Mouse (Mus musculus): ENCODE data around the gene Gm20388.
"Not testable (repeated sequence)": the region's sequence is repeated elsewhere in the genome, so short reads cannot be mapped to it uniquely, and the experiment has no call there.

The Gm20388 gene

DNA sequence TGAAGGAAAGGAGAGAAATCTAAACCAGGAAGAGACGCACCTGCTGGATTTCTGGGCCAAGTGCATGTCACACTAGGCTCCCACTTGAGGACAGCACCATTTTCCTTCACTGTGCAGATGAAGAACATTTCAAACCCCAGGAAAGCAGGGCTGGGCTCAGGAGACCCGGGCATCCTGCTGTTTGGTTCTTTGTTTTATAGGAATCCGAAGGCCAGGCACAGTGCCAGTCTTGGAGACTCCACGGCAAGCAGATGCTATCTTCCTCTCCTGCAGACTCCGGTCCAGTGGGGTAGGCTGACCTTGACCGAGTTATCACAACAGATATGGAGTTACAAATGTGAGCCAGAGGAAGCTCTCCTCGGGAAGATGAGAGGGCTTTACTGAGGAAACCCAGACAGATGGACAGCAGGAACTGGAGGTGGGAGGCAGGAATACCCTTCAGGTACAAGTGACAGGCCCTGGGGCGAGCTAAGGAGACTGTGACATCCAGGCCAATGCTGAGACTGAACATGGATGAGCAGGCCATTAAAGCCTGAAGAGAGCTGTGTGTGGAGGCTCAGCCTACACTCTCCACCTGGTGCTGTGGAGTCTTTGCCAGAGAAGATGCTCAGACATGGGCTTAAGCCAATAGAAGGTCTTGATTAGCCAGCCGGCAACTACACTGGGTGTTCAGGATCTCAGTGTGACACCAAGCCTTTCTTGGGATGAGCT lies 4231.2 kb downstream of the Gm20388 start:
- intact Hi-C loops (cut with DNase I): no loop called here

DNA sequence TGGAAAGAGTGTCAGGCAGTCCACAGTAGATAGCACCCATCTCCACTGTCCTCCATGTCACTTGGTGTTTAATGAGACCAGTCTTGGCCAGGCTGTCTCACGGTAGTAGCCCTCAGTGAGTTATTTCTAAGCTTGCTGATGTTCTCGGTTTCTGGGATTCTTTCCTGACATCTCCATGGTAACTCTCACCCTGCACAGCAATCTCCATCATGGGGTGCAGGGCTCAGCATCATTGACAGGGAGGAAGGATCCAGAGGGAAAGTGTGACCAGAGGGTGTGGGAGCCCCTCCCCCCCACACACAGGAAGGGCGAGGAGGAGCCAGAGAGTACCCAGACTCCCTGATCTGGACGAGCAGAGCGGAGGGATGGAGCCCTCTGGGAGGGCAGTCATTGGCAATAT lies 4232.4 kb downstream of the Gm20388 start:
- intact Hi-C loops (cut with DNase I): no loop called here

DNA sequence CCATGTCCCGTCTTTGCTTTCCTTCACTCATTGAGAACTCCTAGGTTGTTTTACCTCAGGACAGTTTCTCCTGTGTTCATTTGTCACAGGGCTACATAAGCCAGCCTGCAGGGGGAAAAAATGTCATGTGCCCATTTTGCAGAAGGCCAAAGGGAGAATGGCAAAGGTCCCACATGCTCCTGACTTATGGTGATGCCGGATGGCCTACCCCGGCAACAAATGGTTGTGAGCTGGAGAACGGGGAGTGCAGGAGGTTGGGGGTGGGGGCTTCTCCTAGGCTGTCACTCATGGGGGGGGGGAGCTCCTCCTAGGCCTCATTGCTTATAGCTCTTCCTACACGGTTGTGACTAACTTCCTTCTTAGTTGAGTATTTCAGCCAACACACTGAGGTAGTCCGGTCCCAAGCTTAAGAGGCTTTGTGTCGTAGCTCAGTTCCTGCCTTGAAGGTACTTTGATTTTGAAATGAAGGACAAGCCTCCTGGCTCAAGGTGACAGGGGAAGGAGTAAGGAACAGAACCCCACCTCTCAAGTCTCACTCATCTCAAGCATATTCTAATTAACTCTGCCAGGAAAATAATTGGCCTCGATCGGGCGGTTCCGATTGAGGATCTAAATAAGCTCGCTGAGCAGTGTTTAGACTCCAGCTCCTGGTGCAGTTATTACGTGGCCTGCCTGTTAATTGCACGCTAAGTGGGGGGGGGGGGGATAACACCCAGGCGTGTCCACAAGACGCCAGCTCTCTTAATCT lies 4233.4 kb downstream of the Gm20388 start:
- intact Hi-C loops (cut with DNase I): no loop called here

DNA sequence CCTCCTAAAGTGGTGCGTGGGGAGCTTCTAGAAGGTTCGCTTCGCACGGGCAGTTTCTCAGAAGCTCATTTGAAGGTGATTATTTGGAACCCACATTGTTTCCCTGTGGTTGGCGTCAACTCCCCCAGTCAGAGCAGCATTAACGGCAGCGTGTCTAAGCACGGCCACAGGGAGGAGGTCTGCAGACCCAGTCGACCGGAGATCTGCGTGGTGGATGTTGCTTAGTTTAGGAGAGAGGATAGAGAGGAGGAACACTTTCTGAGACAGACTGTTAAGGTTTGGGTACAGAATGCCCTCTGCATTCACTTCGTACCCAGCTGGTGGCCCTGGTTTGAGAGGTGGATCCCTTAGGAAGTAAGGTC lies 4234.0 kb downstream of the Gm20388 start:
- intact Hi-C loops (cut with DNase I): no loop called here

DNA sequence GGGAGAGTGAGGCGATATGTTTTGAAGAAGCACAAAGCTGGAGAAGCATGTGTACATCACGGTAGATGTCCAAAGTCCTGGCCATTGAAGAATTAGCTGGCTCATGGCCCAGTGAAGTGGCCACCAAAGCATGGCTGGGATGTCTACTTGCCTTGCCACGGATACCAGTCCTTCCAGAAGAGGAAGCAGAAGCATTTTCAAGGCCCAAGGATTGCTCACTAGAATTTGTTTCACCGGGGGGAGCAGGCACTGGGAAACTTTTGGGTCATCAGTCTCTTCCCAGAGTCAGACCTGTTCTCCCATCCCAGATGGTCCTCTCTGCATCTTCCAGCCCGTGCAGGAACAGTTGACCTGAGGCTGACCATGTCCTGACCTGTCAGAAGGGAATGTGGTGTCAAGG lies 4235.6 kb downstream of the Gm20388 start:
- intact Hi-C loops (cut with DNase I): no loop called here

DNA sequence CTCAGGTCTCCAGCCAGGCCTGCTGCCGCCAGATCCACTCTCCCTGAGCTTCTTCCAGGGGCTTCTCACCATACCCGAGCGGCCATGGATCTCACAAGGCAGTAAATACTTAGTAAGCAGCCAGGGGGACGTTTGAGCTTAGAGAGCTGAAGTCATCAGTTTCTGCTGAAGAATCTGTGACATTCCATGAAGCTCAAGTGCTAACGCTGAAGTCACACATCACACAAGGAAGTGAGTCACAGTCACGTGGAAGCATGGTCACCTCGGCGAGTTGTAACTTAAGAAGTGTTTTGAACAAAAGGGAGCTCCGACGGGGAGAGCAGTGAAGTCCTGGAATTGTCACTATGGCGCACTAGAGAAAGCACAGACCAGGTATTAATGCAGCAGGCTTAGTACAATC lies 4239.4 kb downstream of the Gm20388 start:
- intact Hi-C loops (cut with DNase I): no loop called here

DNA sequence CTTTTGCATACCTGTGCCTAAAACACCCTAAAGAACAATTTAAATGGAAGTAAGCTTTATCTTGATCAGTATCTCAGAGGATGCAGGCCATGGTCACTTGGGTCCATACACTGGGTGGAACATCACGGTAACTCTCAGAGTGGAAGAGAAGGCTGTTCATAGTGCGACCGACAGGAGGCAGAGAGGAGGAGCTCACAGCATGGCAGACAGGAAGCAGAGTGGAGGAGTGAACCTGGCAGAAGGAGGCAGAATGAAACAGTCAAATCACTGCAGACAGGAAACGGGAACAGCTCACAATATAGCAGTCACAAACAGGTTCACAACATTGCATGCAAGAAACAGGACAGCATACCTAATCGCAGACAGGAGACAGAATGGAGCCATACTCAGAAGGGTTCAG lies 4239.9 kb downstream of the Gm20388 start:
- intact Hi-C loops (cut with DNase I): no loop called here

DNA sequence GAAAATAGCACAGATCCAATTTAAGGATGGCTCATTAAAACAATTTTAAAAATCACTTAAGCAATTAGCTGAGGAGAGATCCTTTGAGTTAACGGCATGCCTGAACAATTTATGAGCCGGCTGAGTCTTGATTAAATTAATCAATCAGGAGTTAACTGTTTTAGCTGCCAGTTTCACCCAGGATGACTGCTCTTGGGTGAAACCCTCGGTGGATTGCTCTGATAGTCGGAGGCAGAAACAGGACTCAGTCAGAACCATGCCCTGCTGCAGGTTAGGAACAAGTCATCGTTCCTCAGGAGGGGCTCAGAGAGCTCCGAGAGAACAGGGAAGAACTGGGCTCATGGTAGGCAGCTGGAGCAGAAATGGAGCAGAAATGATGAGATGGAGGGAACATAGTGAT lies 4241.2 kb downstream of the Gm20388 start:
- intact Hi-C loops (cut with DNase I): no loop called here

DNA sequence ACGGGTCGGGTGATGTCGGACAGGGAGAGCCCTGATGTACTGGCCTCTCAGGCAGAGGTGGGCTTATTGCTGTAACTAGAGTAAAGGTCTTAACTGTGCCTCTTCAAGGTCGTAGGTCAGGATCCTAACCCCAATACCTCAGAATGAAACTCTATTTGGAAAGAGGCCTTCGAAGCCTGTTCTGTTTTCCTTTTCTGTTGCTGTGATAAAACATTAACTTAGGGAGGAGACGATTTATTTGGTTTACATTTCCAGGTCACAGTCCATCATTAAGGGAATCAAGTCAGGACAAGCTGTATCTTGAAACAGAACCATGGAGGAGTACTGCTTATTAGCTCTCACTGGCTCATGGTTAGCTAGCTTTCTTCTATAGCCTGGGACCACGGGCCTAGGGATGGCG lies 4242.1 kb downstream of the Gm20388 start:
- intact Hi-C loops (cut with DNase I): no loop called here

DNA sequence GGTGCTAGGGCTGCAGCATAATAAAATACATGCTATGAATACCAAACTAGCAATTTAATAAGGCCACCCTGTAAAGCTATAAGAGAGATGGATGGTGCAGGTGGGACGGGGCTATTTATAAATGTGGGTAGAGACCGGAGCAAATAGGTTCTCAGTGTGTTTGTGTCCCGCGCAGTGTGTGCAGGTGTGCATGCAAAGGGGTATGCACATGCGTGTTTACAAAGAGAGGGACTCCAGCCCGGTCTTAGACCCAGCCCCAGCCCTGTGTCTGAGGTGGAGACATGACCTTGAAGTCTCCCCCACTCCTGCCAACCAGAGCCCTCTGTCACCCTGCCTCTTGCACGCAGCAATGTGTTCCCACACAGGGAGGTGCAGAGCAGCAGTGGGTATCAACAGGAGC lies 4245.7 kb downstream of the Gm20388 start:
- intact Hi-C loops (cut with DNase I): no loop called here

DNA sequence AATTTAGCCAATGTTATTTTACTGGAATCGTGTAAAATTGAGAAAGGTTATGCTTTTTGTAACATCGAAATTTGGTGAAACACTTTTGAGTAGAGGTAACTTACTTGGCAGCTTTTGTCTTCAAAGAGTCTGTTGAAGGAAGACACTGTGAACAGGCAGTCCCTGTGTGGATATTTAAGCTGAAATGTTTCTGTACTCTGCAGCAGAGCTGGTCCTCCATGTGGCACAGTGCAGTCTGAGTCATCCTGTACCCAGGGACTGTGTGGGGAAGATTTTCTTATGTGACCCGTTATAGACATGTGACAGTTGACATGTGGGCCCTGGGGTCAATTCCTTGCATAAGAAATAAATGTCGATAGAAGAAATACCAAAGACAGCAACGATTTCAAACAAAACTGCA lies 4251.0 kb downstream of the Gm20388 start:
- intact Hi-C loops (cut with DNase I): no loop called here

DNA sequence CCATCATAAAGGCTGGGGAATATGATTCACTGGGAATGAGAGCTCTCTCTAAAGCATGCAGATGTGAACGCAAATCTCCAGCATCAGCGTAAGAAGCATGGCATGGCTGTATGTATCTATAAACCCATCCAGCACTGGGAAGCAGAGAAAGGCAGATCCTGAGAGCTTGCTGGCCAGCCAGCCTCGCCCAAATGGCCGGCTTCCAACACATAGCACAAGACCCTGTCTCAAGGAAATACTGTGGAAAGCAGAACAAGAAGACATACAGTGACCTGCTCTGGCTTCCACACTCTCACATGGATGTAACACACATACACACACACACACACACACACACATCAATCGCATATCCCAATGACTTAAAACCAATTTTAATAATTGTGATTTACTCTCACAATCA lies 4252.6 kb downstream of the Gm20388 start:
- intact Hi-C loops (cut with DNase I): no loop called here

DNA sequence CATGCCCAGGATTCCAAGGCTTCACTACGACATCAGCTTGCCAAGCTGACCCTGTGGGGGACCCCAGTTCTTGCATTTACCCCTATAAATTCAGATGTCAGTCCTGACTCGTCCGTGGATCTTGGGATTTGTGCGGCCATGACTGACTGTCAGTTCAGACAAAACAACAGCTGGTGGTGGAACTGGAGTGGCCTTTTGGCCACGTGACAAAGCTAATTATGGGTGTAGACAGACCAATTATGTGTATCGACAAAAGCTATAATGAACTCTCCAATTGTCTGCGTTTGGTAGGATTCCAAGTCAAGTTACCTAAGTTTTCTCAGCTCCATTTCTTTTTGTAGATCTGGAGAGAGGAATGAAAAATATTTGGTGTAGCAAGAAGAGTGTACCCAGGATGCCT lies 4259.1 kb downstream of the Gm20388 start:
- intact Hi-C loops (cut with DNase I): no loop called here

DNA sequence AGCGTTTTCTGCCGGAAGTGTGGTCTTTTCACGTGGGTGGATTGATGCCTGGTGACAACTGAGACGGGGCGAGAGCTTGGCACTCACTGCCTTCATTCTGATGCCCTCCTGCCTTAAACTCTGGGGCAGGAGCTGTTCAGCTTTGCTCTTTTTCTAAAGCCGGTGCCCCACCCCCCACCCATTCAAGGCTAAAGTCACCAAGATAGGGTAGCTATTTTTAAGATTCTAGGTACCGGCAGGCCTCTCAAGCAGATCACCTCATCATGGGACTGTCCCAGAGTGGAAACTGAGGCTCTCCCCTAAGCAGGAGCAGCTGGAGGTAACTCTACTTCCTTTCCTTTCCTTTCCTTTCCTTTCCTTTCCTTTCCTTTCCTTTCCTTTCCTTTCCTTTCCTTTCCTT lies 4260.0 kb downstream of the Gm20388 start:
- intact Hi-C loops (cut with DNase I): no loop called here

DNA sequence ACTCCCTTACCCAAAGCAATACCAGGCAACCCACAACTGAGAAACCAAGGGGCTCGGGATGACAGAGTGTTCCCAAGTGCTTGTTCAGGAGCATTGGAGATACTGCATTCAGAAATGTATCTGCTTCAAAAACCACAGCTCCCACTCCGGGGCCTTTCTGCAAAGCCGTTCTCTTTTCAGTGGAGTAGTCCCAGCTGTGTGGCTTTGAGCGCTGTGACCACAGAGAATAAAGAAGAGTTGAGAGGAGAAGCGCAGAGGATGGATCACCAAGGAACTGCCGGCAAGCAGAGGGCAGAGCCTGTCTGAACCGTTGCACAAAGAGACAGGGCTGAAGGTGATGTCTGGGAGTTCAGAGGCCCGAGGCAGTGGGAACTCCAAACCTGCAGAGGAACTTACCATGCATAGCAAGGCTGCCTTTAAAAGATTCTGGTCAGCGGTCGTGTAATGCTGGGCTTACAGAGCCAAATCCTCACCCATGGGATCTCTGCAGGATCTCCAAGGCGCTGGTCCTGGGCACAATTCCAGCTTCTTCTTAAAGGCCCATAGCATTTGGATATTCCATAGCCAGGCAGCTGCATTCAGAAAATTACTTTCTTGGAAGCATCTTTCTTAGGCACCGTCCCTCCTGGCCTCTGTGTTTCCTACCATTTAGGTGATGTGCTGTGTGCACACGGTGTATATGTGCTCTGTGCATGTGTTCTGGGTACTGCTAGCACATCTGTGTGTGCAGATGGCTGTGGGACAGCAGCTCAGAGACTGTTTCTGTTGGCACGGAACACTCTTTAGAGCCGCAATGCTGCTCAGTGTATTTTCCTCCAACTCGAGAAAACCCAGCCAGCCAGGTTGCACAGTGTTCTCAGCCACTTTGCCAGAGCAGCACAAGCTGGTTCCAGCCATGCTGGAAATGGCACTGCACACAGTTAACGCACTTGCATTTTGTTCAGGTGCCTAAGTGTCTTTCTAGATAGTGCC lies 4261.2 kb downstream of the Gm20388 start:
- intact Hi-C loops (cut with DNase I): no loop called here

DNA sequence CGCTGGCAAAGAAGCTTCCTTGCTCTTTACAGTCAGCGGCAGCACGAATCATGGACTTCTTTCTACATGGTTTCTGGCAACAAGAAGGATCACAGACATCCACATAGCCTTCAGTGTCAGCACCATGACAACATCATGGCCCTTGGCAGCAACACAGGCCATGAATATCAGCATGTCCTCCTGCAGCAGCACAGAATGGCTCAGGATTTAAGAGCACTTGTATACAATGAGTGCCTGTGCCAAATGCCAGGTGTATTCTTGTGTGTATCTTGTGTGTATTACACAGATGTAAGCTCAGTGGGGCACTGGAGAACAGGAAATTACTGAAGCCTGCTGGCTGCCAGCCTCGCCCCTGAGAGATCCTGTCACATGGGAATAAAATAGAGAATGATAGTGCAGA lies 4263.0 kb downstream of the Gm20388 start:
- intact Hi-C loops (cut with DNase I): no loop called here

DNA sequence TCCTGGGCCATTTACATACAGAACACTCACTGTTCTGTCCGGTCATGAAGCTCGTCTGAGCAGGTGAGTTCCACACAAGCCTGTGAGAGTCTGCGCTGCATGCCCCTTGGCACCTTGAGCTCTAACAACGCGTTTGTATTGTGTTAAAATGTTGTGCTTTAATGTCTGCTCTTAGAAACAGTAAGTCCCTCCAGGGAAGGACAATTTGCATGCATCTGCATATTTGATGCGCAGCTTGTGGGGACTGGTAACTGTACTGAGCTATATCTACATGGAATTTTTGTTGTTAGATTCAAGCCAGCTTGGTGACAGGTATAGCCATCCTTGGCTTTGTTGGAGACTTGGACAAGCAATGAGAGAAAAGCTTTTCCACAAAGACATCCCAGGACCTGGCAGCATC lies 4265.5 kb downstream of the Gm20388 start:
- intact Hi-C loops (cut with DNase I): no loop called here

DNA sequence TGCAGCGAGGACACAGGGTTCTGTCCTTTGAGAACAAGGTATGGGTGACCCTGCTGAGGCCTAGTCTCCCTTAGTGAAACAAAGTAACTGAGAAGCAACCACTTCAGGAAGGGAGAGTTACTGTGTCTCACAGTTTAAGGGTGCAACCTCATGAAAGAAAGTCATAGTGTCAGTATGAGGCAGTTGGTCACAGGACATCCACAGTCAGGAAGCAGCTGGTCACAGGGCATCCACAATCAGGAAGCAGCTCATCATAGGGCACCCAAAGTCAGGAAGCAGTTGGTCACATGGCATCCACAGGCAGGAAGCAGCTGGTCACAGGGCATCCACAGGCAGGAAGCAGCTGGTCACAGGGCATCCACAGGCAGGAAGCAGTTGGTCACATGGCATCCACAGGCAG lies 4266.5 kb downstream of the Gm20388 start:
- intact Hi-C loops (cut with DNase I): not testable (repeated sequence)

DNA sequence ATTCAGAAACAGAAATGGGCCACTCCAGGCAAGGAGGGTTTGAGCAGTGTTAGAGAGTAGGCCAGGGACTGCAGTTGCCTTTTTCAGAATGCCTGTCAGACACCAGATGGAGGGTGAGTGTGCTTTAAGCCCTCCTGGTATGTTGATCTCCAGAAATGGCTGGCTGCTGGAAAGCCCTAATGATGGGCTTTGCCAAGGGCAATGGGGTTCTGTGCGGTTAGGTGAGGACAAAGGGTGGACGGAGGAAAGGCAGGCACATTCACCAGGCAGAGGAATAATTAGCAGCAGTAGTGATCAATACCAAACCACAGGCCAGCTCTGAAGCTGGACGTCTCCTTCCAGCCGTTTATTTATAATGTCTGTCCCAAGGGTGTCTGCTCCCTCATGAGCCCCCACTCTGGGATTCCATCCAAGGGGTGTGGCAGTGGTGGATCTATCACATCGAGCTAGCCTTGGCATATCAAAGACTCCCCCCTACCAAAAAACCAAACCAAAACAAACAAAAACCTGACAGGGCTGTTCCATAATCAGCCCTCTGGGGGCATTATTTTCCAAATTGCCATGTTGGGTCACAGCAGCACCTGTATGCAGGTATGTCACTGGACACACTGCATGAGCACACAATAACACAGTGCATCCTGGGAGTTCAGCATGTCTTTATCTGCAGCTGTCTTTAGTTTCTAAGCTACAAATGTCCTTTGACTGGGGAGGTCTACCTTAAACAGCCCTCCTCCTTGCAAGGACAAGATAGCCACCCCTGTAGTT lies 4270.2 kb downstream of the Gm20388 start:
- intact Hi-C loops (cut with DNase I): no loop called here

DNA sequence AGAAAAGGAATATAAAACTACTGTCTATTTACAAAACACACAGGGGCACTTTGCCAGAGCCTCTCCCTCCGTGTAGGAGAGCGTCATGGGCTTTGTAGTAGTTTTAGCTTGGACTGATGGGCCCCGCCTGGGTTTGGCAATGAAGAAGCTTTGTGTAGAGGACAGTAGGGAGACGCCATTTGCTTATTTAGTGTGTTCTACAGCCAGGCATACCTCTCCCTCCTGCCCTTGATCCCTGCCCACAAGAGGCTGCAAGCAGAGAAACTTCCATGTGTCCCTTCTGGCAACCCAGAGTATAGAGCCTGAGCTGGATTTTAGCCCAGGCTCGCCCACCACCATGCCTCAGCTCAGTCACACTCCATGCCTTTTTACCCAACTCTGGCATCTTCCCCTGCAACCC lies 4271.1 kb downstream of the Gm20388 start:
- intact Hi-C loops (cut with DNase I): no loop called here

DNA sequence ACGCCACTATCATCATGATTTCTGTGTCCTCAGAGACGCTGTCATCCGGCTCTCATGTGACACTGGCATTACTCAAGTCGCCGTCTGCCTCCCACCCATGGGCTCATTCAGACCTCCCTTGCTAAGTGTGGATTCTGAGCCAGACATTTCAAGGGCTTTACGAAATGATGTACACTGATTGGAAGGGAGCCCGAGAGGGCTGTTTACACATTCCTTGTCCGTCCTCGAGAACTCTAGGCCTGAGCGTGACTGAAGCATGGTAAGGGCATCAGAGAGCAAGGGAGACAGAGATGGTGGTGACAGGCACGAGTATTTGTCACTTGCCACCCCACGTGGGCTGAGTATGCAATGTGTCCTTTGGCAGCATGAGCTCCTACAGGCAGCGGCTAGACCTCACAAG lies 4271.6 kb downstream of the Gm20388 start:
- intact Hi-C loops (cut with DNase I): no loop called here

All from adrenal gland (tissue).